Mouse (Mus musculus) G1E (cell line): ENCODE results near the gene Ttc28.

Experiments
- CTCF ChIP-seq: IDR thresholded peaks from 2 replicates; pipeline ENCODE4 v1.5.1; 2012; ENCODE audit warnings: low read depth, low read length, inconsistent platforms, mixed read lengths
- GATA1 ChIP-seq: IDR thresholded peaks from 2 replicates; pipeline ENCODE4 v1.6.1; 2012; ENCODE audit warnings: borderline replicate concordance, low read length, inconsistent platforms, mixed read lengths
- GATA2 ChIP-seq: IDR thresholded peaks from 2 replicates; pipeline ENCODE4 v1.6.1; 2012; ENCODE audit warnings: low read depth, low read length, inconsistent platforms, borderline replicate concordance
- TAL1 ChIP-seq: conservative IDR thresholded peaks from 2 replicates; pipeline ENCODE4 v1.6.1; 2012; ENCODE audit warnings: low read depth, low read length, inconsistent platforms, mixed read lengths

DNA sequence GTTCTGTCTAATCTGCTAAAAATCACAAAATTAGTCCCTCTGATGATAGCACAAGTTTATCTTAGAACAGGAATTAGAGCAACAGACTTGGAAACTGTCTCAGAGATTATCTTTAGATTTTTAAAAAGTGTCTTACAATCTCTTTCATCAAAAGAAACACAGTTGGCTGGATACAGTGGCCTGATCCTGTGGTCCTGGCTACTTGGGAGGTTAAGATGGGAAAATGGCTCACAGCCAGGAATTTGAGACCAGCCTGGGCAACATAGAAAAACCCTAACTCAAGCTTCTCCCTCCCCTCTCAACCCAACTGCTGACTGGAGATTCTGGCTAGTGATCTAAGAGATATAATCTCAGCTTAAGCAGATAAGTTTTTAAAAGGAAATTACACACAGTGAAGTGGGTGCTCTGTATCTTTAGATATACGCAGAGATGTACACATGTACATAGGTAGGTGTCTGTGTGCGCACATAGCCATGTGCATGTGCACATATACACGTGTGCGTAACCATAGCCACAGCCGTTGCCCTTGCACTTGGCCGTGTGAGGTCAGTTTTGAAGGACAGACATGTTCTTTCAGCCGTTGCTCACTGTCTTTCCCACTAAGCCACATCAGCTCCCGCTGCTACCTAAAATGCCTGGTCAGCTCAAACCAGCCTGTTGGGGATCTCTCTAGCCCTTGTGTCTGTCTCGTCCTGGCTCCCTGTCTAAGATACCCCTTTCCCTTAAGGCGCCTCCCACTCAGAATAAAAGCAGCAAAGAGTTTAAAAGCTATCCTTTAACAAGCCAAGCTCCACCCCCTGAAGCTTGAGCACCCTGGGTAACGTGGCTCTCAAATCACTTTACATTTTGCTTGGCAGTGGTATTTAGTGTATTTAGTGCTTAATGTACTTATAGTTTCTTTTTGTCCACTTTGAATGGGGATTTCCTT is 217.9 kb downstream of the Ttc28 start:
- TF ChIP-seq CTCF (no peak), GATA1 (no peak), TAL1 (no peak), GATA2 (no peak)
